Mouse (Mus musculus): ENCODE measurements at regions not wholly inside any gene's neighbourhood (a gene's known extent, or its start where the extent isn't known, plus 50 kb on each side); places are given as distances from the start of the nearest gene placed in this dataset.
A peak's percentile ranks its signal among the peaks of the same experiment; 100 is the strongest.

GRCm38 (mm10) chr9:85521342-85521741, 194.2 kb upstream of the Tent5a start:
- DNase-seq, result no peak

DNA sequence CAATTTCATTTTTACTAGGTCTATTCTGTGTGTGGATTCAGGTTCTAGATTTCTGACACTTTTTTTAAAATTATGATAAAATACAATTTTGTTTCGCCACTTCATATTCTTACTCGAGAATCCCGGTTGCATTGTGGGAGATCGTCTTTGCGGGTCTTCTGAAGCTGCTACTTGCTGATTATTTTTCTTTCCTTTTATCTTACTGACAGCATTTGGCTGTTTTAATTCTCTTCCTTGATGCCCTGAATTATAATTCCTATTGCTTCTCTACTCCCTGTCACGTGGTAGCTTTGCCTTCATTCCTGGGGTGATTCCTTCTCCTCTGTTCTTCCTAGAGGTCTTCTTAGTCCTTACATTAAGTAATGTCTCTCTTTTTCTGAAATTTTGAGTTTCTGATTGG, 193.8 kb upstream of the Tent5a start:
- DNase-seq, result no peak

DNA sequence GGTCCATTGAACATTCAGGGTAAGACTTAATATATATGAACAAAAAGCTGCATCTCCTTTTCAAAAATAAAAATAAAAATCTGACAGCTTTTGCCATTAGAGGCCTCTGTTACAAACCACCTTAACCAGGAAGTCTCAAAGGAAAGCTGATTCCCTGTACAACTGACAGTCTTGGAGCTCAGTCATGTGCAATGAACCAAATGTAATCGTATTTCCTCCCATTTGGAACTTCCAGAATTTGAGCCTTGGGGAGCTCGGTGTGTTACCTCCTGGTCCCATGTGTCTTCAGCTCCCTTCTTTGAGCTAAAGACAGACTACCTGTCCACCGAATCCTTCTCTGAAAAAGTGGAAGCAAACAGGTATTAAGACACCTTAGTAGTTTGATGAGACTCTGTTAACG, 171.9 kb upstream of the Tent5a start:
- no peak for DNase-seq

DNA sequence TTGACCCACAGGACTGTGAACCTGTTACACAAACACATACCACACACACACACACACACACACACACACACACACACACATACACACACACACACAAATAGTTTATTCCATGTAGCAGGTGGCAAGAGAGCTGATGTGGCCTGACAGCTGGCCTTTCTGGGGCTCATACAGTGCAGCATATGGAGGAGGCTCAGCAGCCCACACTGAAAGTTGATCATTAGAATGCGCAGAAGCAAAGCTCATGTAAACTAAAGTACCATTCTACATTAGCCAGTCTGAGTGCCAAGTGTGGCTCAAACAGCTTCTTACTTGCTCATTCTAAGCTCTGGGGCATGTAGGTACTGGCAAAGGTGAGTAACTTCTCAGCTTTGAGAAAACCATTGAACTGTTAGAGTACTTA, 170.2 kb upstream of the Tent5a start:
- peak in 1 of 2 experiments; percentile 2 for DNase-seq

DNA sequence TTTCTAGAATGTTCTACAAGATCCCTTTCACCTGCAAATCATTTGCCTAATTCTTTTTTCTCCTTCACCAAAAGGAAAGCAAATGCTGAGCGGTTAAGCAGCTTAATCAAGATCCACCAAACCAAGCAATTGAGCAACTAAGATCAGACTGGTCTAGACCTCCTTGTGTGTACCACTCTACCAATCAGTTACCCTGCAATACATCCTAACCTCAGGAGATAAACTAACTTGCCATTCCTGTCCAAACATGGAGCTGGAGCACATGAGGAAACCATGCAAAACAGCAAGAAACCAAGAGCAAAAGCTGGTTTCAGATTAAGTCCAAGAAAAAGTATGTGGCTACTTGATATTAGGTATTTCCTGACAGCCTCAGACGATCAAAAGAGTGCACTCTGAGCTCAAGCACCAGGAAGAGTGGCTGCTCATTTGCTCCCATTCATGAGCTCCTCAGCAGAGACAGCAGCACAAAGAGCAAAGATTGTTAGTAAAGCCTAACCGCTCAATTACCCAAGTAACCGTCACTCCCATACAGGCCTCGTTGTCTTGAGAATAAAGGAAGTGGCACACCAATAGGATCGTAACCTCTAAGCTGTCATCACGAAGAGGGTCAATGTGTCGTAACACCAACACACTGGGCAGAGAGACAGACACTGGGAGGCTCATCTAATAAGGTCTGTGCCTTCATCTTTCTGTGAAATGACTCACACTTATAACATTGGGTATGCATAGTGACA, 169.5 kb upstream of the Tent5a start:
- no peak for DNase-seq

GRCm38 (mm10) chr9:85495056-85495455, 167.9 kb upstream of the Tent5a start:
- no peak for DNase-seq

DNA sequence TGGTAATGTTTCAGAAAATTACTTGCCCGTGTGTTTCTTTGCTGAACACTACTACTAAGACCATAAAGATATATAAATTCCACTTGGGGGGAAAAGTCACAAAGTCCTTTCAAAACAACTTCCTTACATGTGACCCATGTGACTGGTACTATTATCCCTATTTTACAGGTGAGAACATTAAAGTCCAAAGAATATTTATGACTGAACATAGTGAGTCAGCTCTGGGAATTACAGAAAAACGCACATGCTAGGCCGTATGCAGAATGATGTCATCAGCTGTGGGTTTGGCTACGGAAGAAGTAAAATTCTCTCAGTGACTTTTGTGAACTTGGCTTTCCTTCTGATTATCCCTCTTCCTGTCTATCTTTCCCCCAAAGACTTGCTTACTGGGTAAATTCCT, 166.6 kb upstream of the Tent5a start:
- no peak for DNase-seq

GRCm38 (mm10) chr9:85490367-85490766, 163.2 kb upstream of the Tent5a start:
- no peak for DNase-seq

DNA sequence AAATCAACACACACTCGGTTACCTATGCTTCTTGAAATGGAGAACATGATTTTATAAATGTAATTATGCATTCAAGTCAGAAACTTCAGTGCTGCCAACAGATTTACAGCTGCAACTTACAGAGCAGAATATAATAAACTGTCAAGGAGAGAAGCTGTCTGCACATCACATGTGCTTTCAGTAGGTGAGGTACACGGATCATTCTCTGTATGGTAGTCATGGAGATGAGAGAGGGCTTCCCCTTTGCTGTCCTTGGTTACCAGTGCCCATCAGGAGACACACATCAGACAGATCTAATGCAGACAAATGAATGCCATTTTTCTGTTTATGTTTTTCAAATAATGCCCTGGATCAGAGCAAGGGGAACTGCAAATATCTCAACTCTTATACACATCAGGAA, 160.8 kb upstream of the Tent5a start:
- no peak for DNase-seq

- no peak for DNase-seq
These were observed 160.0 kb upstream of the Tent5a start for GRCm38 (mm10) chr9:85487052-85487668.

DNA sequence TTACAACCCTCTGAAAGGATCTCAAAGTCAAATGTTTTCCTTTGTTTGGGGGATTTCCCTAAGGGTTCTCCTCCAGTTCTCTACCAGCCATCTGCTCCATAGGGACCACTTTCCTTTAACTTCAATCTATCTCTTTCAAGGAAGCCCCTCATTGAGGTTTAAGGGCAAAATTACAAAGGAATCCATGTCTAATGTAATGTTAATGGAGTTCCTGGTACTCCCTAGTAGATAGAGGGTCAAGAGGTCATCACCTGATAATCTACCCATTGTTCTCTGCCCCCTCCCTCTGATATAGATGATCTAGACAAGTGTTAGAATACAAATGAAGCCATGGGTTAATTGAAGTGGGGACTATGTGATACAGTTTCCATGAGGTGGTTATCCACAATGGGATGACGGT, 158.6 kb upstream of the Tent5a start:
- no peak for DNase-seq

- DNase-seq, result no peak
These were observed 156.1 kb upstream of the Tent5a start for GRCm38 (mm10) chr9:85483248-85483647.

- no peak for DNase-seq
These were observed 153.4 kb upstream of the Tent5a start for GRCm38 (mm10) chr9:85480566-85480965.

DNA sequence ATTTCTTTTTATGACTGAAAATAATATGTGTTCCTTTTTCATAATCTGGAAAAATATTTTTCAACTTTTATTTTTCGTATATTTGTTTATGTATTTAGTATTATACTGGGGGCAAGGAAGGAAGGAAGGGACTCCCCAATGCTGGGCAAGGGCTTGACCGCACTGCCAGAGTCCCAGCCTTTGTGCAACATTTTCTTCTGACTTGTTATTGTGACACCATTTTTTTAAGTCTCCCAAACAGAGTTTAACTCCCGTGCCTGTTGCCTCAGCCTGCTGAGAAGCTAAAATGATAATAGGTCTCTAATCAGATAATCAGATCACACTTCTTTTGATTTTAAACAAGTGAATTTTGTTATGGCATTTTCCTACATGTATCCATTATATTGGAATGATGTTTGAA, 148.1 kb upstream of the Tent5a start:
- DNase-seq, result no peak

- no peak for DNase-seq
These were observed 143.2 kb upstream of the Tent5a start for GRCm38 (mm10) chr9:85470264-85470821.

DNA sequence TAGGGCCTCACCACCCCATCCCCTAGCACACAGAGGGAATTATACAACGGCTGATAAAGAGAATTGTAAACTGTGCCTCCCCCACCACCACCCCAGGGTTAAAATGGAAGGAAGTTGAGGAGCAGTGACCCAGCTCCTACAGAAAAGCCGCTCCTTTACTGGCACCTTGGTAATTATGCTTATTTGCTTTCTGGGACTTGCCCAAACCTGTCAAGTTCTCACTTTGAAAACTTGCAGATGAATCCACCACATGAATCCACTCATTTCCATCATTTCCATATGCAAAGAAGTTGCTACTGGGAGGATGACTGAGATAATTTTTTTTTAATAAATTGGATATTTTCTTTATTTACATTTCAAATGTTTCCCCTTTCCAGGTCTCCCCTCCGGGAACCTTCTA, 142.1 kb upstream of the Tent5a start:
- DNase-seq, result no peak

DNA sequence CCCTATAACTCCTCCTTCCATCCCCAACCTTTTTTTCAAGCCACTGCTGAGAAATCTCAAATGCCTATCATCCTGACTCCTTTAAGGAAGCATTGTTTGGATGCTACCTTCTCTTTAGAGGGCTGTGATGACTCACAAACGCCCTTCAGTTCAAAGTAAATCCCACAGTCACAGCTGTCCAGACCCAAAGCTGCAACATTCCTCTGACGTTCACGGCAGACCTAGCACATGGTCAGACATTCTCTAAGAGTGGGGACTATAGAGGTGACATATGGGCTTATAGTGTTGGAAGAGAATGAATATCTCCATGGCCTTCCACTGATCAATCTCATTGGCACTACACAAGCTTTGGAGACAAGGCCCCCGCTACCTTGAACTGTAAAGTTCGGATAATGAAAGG, 139.5 kb upstream of the Tent5a start:
- DNase-seq, result no peak

DNA sequence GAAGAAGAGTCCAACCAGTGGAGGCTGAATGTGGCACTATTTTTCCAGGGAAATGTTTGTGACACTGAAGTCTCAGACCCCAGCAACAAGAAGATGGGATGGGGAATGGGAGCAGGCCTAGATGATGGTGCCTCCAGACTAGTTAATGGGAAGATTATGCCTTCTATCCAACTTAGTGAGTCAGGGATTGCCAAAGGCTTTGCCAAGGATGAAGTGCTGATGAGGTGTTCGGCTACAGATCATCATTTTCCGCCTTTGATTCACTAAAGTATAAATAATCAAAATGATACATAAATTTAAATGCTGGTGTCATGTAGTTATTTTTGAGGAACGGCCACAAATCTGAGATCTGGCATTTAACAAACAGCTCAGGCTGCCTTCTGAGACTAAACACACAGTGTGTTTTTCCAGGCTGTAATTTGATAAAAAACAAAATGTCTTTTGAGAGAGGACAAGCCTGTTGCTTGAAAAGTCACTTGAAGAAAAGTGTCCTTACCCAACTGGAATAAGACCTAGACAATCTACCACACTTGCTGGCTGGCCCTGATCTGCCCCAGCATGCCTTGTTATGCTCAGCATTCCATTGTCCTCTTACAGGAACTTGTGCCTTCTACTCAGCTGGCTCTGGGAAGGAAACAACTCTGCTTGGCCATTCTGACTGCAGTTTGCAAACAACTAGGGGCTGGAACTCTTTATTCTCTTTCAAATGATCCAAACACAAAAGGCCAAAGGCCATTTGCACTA, 132.1 kb upstream of the Tent5a start:
- no peak for DNase-seq

DNA sequence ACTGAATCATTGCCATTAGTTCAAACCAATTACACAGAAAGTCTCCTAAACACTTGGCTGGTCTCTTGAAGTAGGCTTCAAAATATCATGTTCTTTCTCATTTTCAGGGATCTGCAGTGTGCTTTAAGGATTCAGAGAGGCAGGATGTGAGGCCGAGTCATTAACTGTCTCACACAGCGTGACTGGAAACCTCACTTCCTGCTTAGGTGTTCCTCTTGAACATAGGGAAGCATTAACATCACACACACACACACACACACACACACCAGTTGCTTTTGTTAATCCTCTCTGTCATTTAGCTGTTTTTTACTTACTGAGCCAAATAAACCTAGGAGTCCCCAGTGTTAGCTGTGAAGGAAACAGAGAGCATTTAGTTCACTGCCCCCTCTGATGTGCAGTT, 131.2 kb upstream of the Tent5a start:
- DNase-seq, result no peak

DNA sequence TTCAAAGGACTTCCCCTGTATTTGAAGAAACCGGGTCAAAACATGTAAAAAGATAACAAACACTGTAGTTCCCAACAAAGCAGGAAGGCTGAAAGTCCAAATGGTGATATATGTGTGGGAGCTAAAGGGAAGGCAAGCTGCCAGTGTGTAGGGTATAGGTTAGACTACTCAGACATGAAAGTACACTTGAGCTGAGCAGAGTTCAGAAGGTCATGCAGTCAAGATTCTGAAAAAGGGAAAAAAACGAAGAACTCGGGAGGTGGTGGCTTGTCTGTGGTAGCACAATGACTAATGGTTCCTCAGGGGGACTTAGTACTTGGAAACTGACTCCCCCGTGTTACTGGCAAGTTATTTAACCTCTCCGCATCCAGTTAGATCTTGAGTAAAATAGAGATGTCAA, 130.3 kb upstream of the Tent5a start:
- no peak for DNase-seq

- DNase-seq, result no peak
These were observed 128.2 kb upstream of the Tent5a start for GRCm38 (mm10) chr9:85455382-85455781.

DNA sequence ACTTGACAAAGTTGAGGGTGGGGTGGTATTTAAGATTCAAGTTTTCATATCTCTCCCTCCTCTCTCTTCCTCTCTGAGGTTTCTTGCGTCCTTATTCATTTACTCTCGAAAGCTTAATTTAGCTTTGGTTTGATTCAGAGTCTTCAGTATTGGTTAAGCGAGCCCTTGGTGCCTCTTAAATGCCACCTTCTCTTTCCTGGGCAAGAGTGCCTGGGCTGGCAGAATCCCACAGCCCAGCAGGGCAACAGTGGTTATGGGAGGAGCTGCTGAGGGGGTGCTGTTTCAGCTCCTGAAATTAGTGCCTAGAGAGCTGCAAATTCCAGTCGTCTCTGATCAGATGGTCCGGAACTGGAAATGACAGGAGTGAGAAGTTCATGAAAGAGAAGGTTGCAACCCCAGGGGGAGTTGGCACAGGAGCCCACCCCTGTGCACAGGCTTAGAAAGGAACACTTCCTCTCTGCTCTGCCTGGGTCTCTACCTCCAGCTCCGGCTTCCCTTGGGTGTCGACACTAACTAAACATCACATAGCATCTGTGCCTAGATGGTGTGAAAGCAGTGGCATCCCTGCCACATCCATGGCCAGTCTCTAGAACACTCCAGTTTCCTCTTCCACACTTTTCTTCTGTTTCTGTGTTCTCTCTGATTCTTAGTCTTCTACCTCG, 125.2 kb upstream of the Tent5a start:
- no peak for DNase-seq

- no peak for DNase-seq
These were observed 124.2 kb upstream of the Tent5a start for GRCm38 (mm10) chr9:85451349-85451748.
